Mouse (Mus musculus) T-helper 1 cell (primary cell): Measurements from ENCODE around the gene Gm9195.

Experiments used
- in situ Hi-C: fragments of 300-600 bp; cut with MboI, MseI; formaldehyde crosslinking; loops from one replicate; pipeline ENCODE4 v1.15.1; 2025; ENCODE audit warnings: high pct_unique_total_duplicates

The Gm9195 gene

DNA sequence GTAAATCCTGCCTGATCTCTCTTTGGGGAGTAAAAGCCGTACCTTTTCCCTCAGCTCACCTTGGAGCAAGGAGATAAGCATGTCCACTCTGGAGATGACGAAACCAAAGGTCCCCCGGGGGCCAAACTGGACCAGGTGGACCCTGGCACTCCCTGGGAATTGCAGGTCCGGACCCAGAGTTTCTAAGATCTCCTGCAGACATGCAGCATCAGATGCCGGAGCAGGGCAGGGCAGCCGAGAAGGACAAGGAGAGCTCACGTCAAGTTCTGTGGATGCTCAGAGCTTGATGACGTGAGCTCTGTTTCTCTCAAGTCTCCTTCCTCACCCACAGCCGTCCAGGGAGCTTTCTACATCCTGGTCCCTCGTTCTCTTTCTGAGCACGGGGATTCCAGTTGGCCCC, 48.7 kb downstream of the Gm9195 start:
- in situ Hi-C loops: no loop called here

DNA sequence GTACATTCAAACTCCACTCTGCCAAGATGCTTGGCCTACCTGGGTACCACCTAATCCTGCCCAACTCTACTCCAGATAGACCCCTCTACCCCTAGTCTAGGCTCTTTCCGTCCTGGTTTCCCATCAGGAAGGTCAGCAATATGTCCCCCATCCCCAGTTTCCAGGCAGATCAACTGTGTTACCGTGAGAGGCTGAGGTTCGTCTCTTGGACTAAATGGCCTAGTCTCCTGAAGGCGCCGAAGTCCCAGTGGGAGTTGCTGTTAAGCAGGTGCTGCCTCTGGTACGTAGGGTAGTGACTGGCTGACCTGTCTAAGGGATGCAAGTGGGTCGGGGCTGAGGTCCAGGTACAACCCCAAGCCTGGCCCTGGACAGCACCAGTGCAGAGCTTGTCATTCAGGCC, 50.7 kb downstream of the Gm9195 start:
- in situ Hi-C loops: no loop called here

DNA sequence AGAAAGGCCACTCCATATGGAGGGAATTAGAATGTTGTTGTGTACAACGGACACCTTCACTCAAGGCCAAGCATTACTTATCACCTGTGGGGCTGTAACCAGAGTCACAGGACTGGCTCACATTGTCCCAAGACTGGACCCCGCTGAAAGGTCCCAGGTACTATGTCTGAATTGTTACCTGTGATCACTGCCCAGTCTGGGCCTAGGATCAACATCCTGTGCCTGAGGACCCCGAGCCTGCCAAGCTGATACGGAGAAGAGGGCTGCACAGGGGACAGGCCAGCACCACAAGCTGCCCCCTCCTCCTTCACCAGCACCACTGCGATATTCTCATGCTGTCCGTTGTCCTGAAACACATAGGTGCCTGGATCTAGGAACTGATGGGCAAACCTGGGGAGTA, 51.2 kb downstream of the Gm9195 start:
- in situ Hi-C loops: no loop called here

DNA sequence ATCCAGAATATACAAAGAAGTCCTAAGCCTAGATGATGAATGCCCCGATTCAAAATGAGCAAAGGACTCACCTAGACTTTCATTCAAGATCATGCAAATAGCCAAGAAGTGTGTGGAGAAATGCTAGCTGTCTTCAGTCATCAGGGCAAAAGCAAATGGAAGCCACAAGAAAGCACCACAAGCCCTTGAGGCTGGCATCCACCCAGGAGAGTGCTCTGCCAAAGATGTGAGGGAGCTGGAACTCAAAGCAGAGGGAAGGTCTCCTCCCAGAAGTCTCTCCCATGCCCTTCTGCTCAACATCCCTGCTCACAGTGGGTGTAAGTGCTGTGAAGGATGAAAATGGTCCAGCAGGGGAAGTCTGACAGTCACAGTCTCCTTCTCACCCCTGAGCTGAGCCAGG, 52.7 kb downstream of the Gm9195 start:
- in situ Hi-C loops: no loop called here

DNA sequence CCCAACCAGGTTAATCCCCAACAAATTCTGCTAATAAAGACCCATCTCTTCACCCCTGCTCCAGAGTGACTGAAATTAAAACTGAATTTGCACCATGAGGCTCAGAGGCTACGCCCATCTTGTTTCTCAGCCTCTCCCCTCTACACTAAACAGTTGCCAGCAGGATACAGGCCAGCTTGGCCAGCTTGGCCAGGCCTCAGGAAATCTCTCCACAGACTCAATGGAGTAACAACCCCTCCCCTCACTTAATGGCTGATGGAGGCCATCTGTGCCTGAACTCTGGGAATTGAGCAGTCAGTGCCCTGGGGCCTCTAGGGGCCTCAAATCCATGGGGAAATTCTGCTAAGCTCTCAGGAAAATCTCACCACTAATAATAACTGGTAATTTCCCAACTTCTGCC, 101.9 kb downstream of the Gm9195 start:
- in situ Hi-C loops: no loop called here

DNA sequence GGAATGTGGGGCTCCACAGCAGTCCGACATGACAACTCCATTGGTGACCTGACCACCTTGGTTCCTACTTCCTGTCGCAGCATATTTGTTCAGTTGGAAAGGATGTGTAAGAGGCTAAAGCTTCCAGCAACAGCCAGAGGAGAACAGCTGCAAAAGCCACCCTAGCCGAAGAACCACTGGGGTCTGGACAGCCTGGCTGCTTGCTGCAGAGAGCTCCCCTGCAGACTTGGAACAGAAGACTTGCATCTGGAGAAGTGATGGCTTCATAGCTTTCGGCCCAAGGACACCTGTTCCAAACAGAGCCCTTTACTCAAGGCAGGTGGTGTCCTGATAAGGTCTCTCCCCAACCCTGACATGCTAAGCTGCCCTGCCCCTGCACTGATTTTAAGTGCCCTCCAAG, 102.3 kb downstream of the Gm9195 start:
- in situ Hi-C loops: no loop called here

DNA sequence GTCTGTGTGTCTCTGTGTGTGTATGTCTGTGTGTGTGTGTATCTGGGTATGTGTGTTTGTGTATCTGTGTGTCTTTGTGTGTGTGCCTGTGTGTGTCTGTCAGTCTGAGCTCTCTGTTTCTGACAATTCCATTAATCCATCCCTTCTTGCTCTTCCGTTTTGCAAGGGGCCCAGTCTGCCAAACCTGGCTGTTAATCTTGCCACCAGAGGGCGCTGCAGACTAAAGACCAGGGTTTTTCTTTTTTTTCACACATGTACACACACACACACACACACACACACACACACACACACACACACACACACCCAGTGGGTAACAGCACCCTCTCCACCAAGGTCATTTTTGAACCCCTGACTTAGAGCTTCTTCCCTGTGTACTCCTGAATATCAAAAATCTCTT, 114.4 kb downstream of the Gm9195 start:
- in situ Hi-C loops: no loop called here
